ENCODE assay signal across 31 mouse cellular contexts in genomic region chr11:22020602-22021001, GRCm38 (mm10). TPM values are rescaled to one million over a fixed set of nuclear protein-coding genes. Genes with fewer than 3 reads are reported as not detected.
"Had no signal": no experiment of that assay in that cellular context is flagged by ENCODE, and none has a peak within 500 bp of the region (broad histone marks: within the 10 kb centered on the region; RNA-seq: fewer than 3 reads in every experiment).

No protein-coding gene starts in this region.

- H3K4me1 ChIP-seq: heart, embryonic 13.5 days; heart, embryonic 15.5 days; kidney, embryonic 15.5 days; limb, embryonic 13.5 days; limb, embryonic 15.5 days; liver, embryonic 12.5 days had no signal

- H3K27ac ChIP-seq: heart, adult 2 months; heart, embryonic 13.5 days; heart, embryonic 15.5 days; hindbrain, embryonic 13.5 days; hindbrain, embryonic 15.5 days; hindbrain, postnatal 0 days; kidney, embryonic 15.5 days; kidney, postnatal 0 days; limb, embryonic 13.5 days; limb, embryonic 15.5 days; liver, embryonic 12.5 days; liver, embryonic 14.5 days had no signal

- H3K4me2 ChIP-seq: heart, embryonic 11.5 days; heart, embryonic 13.5 days; heart, embryonic 15.5 days; hindbrain, embryonic 13.5 days; hindbrain, embryonic 15.5 days; kidney, embryonic 15.5 days; limb, embryonic 13.5 days; limb, embryonic 15.5 days; liver, embryonic 12.5 days had no signal

- DNase-seq: gastrocnemius, postnatal 14 days; gastrocnemius, postnatal 36 days; heart, adult 11 months; heart, adult 2 months; heart, postnatal 14 days; heart, postnatal 36 days; kidney, adult 11 months; kidney, adult 2 months; kidney, adult 9 months; kidney, postnatal 14 days; kidney, postnatal 36 days; layer of hippocampus, adult 9-11 months; layer of hippocampus, postnatal 36 days; left cerebral cortex, postnatal 4 days had no signal

- ATAC-seq: hindbrain, postnatal 0 days; intestine, embryonic 16.5 days; liver, embryonic 12.5 days had no signal

- H3K4me3 ChIP-seq: heart, adult 2 months; heart, embryonic 13.5 days; heart, embryonic 15.5 days; hindbrain, embryonic 13.5 days; hindbrain, embryonic 15.5 days; kidney, embryonic 15.5 days; limb, embryonic 13.5 days; limb, embryonic 15.5 days; liver, embryonic 12.5 days had no signal

- H3K27me3 ChIP-seq: heart, embryonic 13.5 days; heart, embryonic 15.5 days; hindbrain, embryonic 15.5 days; kidney, embryonic 15.5 days; limb, embryonic 13.5 days; limb, embryonic 15.5 days; liver, embryonic 12.5 days had no signal

- H3K9ac ChIP-seq: heart, embryonic 13.5 days; heart, embryonic 15.5 days; hindbrain, embryonic 13.5 days; hindbrain, embryonic 15.5 days; kidney, embryonic 15.5 days; limb, embryonic 13.5 days; limb, embryonic 15.5 days; liver, embryonic 12.5 days; liver, embryonic 14.5 days had no signal

- H3K36me3 ChIP-seq: liver, embryonic 12.5 days had no signal

- H3K9me3 ChIP-seq: heart, embryonic 13.5 days; heart, embryonic 15.5 days; hindbrain, embryonic 13.5 days; hindbrain, embryonic 15.5 days; kidney, embryonic 15.5 days; limb, embryonic 13.5 days; limb, embryonic 15.5 days; liver, embryonic 12.5 days had no signal

RNA-seq across cellular contexts. Expression of gene Otx1, which starts 17.9 kb away (rescaled TPM):
- polyA plus RNA-seq: gonadal fat pad, adult 2 months; intestine, embryonic 14.5 days; intestine, embryonic 16.5 days; kidney, adult 2 months; kidney, postnatal 0 days; large intestine, adult 2 months; liver, adult 2 months; liver, embryonic 12.5 days; liver, embryonic 14.5 days had no signal
